Mouse (Mus musculus): Measurements from ENCODE around the gene Krtap4-1.

Krtap4-1 gene

DNA sequence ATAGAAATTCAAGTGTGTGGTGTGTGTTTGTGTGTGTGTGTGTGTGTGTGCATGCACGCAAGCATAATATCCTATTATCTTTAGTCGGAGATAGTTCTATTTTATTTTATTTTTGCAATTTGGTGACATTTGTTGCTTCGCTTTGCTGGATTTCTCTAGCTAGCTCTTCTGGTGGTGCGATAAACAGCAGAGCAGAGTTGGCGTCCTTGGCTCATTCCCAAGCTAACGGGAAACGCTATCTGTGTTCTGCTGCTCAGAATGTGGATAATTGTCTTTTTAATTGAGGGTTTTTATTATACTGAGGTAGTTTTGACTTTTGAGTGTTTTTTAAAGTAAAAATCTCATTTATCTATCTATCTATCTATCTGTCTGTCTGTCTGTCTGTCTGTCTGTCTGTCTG, 42.9 kb downstream of the Krtap4-1 start:
- DNase-seq (ENCODE audit: low spot score in 2 of 2) = no peak

DNA sequence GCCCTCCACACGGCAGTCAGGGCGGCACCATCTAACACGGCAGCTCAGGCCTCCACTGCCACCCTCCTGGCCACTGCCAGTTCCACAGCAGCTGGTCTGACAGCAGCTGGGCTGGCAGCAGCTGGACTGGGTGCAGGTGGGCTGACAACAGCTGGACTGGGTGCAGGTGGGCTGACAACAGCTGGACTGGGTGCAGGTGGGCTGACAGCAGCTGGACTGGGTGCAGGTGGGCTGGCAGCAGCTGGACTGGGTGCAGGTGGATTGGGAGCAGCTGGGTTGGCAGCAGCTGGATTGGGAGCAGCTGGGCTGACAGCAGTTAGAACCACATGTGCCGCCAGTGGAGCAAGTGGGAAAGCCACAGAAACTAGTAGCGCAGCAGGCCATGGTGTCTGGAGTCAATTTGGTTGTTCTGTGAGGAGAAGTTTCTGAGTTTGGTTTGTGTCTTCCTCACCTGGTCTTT, 44.8 kb downstream of the Krtap4-1 start, which contains the start of gene Krtap1-4:
TSS of gene Krtap1-4 (minus strand) at position 410 of the 460 bp plus-strand sequence.
- DNase-seq (ENCODE audit: low spot score in 2 of 2) = no peak

DNA sequence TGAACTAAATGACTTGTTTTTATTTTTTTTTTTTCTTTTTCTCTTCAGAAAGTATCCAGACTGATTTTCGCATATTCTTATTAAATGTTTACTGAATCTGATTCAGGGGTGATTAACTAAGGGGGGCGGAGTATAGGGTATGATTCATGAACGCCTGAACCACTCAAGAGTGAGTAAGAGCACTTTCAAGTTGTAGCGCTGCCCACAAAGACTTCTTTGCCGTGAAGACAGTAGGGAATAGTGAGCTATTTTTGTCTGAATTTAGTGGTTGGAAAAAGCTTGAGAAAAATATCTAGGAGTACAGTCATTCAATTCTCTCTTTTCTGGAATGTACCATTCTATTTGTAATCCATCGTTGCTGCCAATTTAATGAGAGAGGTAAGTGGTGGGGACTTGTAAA, 46.5 kb downstream of the Krtap4-1 start:
- no peak for DNase-seq (ENCODE audit: low spot score in 2 of 2)

DNA sequence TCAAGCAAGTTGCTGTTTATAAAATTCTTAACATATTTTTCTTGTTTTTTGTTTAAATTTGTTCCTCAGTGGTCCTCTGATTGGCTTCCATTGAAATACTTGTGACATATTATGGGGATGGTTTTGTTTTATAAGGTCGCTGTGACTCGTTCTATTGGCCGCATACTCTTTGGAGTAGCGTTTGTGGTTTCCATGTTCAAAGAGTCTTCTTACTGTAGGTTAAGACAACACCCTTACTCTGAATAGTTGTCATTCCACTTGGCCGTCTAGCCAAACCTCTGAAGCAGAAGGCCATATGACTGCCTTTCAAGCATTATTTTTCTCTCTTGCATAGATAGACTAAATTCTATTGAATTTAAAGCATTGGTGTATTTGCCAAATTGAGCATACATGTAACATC, 47.0 kb downstream of the Krtap4-1 start:
- no peak for DNase-seq (ENCODE audit: low spot score in 2 of 2)

DNA sequence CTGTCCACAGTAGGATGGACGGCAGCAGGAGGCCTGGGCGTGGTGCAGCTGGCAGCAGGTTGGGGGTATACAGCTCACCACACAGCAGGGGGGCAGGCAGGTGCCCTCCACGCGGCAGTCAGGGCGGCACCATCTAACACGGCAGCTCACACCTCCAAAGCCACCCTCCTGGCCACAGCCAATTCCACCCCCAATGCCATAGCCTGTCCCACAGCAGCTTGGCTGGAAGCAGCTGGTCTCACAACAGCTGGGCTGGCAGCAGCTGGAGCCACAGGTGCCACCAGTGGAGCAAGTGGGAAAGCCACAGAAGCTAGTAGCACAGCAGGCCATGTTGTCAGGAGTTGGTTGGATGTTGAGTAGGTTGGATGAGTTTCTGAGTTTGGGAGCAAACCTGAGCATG, 47.4 kb downstream of the Krtap4-1 start, which contains the start of gene Krtap1-5:
TSS of gene Krtap1-5 (minus strand) at position 381 of the 400 bp plus-strand sequence.
- DNase-seq (ENCODE audit: low spot score in 2 of 2) = no peak
